Mouse (Mus musculus): Measurements from ENCODE around the gene Slc35f3.
"Not testable (repeated sequence)": the region's sequence is repeated elsewhere in the genome, so short reads cannot be mapped to it uniquely, and the experiment has no call there.

Slc35f3 gene

GRCm38 (mm10) chr8:126338864-126339263 is 40.5 kb downstream of the Slc35f3 start:
- no peak for DNase-seq

GRCm38 (mm10) chr8:126339357-126339756 is 41.0 kb downstream of the Slc35f3 start:
- DNase-seq = peak; percentile 44

- DNase-seq = no peak
Observed at GRCm38 (mm10) chr8:126341200-126341599, 42.8 kb downstream of the Slc35f3 start.

GRCm38 (mm10) chr8:126343427-126343826 is 45.1 kb downstream of the Slc35f3 start:
- no peak for DNase-seq

- no peak for DNase-seq
Observed at GRCm38 (mm10) chr8:126345100-126345499, 46.7 kb downstream of the Slc35f3 start.

- no peak for DNase-seq
Observed at GRCm38 (mm10) chr8:126353259-126353658, 54.9 kb downstream of the Slc35f3 start.

GRCm38 (mm10) chr8:126357946-126358345 is 59.6 kb downstream of the Slc35f3 start:
- no peak for DNase-seq

- peak; percentile 70 for DNase-seq
Observed at GRCm38 (mm10) chr8:126359296-126359695, 60.9 kb downstream of the Slc35f3 start.

- DNase-seq = peak; percentile 66
Observed at GRCm38 (mm10) chr8:126360106-126360505, 61.7 kb downstream of the Slc35f3 start.

- DNase-seq = no peak
Observed at GRCm38 (mm10) chr8:126360701-126361100, 62.3 kb downstream of the Slc35f3 start.

- DNase-seq = no peak
Observed at GRCm38 (mm10) chr8:126366251-126366650, 67.9 kb downstream of the Slc35f3 start.

GRCm38 (mm10) chr8:126368349-126369054 is 70.1 kb downstream of the Slc35f3 start:
- DNase-seq = no peak

- peak; percentile 38 for DNase-seq
Observed at GRCm38 (mm10) chr8:126371871-126372270, 73.5 kb downstream of the Slc35f3 start.

- DNase-seq = no peak
Observed at GRCm38 (mm10) chr8:126379580-126379979, 81.2 kb downstream of the Slc35f3 start.

- no peak for DNase-seq
Observed at GRCm38 (mm10) chr8:126380141-126380540, 81.8 kb downstream of the Slc35f3 start.

GRCm38 (mm10) chr8:126381299-126381698 is 82.9 kb downstream of the Slc35f3 start:
- no peak for DNase-seq

GRCm38 (mm10) chr8:126382216-126382615 is 83.9 kb downstream of the Slc35f3 start:
- no peak for DNase-seq

- peak; percentile 49 for DNase-seq
Observed at GRCm38 (mm10) chr8:126382749-126383148, 84.4 kb downstream of the Slc35f3 start.

GRCm38 (mm10) chr8:126387566-126387965 is 89.2 kb downstream of the Slc35f3 start:
- DNase-seq = no peak

- DNase-seq = peak; percentile 62
Observed at GRCm38 (mm10) chr8:126391541-126391940, 93.2 kb downstream of the Slc35f3 start.

- no peak for DNase-seq
Observed at GRCm38 (mm10) chr8:126395386-126395785, 97.0 kb downstream of the Slc35f3 start.

- no peak for DNase-seq
Observed at GRCm38 (mm10) chr8:126395917-126396316, 97.6 kb downstream of the Slc35f3 start.

GRCm38 (mm10) chr8:126398349-126398748 is 100.0 kb downstream of the Slc35f3 start:
- peak; percentile 16 for DNase-seq

GRCm38 (mm10) chr8:126404550-126404949 is 106.2 kb downstream of the Slc35f3 start:
- not testable (repeated sequence) for DNase-seq

- no peak for DNase-seq
Observed at GRCm38 (mm10) chr8:126405030-126405429, 106.7 kb downstream of the Slc35f3 start.

All from kidney, adult 18-20 months (tissue).